Mouse (Mus musculus) neural tube, embryonic 14.5 days (tissue): ENCODE results near the gene Kif1a. TPM values are rescaled to one million over a fixed set of nuclear protein-coding genes. Genes with fewer than 3 reads are reported as not detected.

Source experiments
- ATAC-seq: fragments of 200-750 bp; cut with Nextera tagmentation; 2 replicates; pipeline ENCODE4 v1.8.0; 2017; ENCODE audit warnings: low read depth, mild to moderate bottlenecking, moderate TSS enrichment, moderate library complexity
- H3K27ac ChIP-seq: fragments of 300-500 bp; sonication (generic); 2 replicates; pipeline ENCODE4 v1.5.1; 2014; ENCODE audit warnings: low read depth, mild to moderate bottlenecking, control low read depth, low read length, moderate library complexity, mixed read lengths
- H3K27me3 ChIP-seq: fragments of 300-500 bp; sonication (generic); 2 replicates; pipeline ENCODE4 v1.6.1; 2014; ENCODE audit warnings: low read length; ENCODE audit not compliant: control insufficient read depth, insufficient read depth
- H3K36me3 ChIP-seq: fragments of 300-500 bp; sonication (generic); 2 replicates; pipeline ENCODE4 v1.6.1; 2014; ENCODE audit warnings: low read length, mixed read lengths; ENCODE audit not compliant: control insufficient read depth, insufficient read depth
- H3K4me1 ChIP-seq: fragments of 300-500 bp; sonication (generic); 2 replicates; pipeline ENCODE4 v1.6.1; 2014; ENCODE audit warnings: low read length; ENCODE audit not compliant: control insufficient read depth, insufficient read depth
- H3K4me2 ChIP-seq: fragments of 300-500 bp; sonication (generic); 2 replicates; pipeline ENCODE4 v1.6.1; 2014; ENCODE audit warnings: mild to moderate bottlenecking, low read depth, low read length, control low read depth
- H3K4me3 ChIP-seq: fragments of 300-500 bp; sonication (generic); 2 replicates; pipeline ENCODE4 v1.5.1; 2014; ENCODE audit warnings: low read depth, low read length, control low read depth, mixed read lengths
- H3K9ac ChIP-seq: fragments of 300-500 bp; sonication (generic); replicated peaks from 2 replicates; pipeline ENCODE4 v1.6.1; 2014; ENCODE audit warnings: low read depth, mild to moderate bottlenecking, control low read depth, low read length, mixed read lengths
- H3K9me3 ChIP-seq: fragments of 300-500 bp; sonication (generic); 2 replicates; pipeline ENCODE4 v1.6.1; 2016; ENCODE audit warnings: low read length; ENCODE audit not compliant: control insufficient read depth
- WGBS: fragments of 180-500 bp; shearing (Covaris S2); extraction: QIAGEN DNeasy Blood & Tissue Kit; methylation state at CpG from one replicate; pipeline ENCODE4 v1.1.7; 2014; 5-methylcytosine and 5-hydroxymethylcytosine counted together
- polyA plus RNA-seq: library from polyadenylated mRNA; unstranded; fragments of >200 nt; fragmentation: Nextera tagmentation; extraction: Ambion mirVana; gene quantifications from 2 replicates; pipeline ENCODE4 v1.2.1, GENCODE M21; 2014

The Kif1a gene
- polyA plus RNA-seq, 1 experiment from 2014 or later, result 438 TPM

- H3K4me1 ChIP-seq, result no peaks in the 10 kb centered on the region
- no peak overlapping the region for H3K9ac ChIP-seq
- no peaks in the 10 kb centered on the region for H3K27me3 ChIP-seq
- ATAC-seq, result no peak
- H3K4me3 ChIP-seq, result no peak overlapping the region
- no peak overlapping the region for H3K27ac ChIP-seq
- H3K36me3 ChIP-seq, result peaks cover 17% of the 10 kb centered on the region
- H3K4me2 ChIP-seq, result no peak overlapping the region
- no peaks in the 10 kb centered on the region for H3K9me3 ChIP-seq
- 62% methylated on average over 2 of the region's 2 CpGs for WGBS
Measured at GRCm38 (mm10) chr1:93015136-93015535, 86.6 kb downstream of the Kif1a start.

- H3K4me3 ChIP-seq, result no peak overlapping the region
- H3K36me3 ChIP-seq, result peaks cover 12% of the 10 kb centered on the region
- ATAC-seq, result peak; percentile 41; the same call in 1 of the 2 replicates
- no peaks in the 10 kb centered on the region for H3K9me3 ChIP-seq
- H3K4me1 ChIP-seq, result no peaks in the 10 kb centered on the region
- no peaks in the 10 kb centered on the region for H3K27me3 ChIP-seq
- H3K4me2 ChIP-seq, result no peak overlapping the region
- no peak overlapping the region for H3K9ac ChIP-seq
- H3K27ac ChIP-seq, result no peak overlapping the region
Measured at GRCm38 (mm10) chr1:93014460-93014859, 87.3 kb downstream of the Kif1a start.

- H3K4me1 ChIP-seq, result no peaks in the 10 kb centered on the region
- no peak for ATAC-seq
- H3K36me3 ChIP-seq, result peaks cover 8% of the 10 kb centered on the region
- no peak overlapping the region for H3K4me2 ChIP-seq
- H3K27me3 ChIP-seq, result no peaks in the 10 kb centered on the region
- no peak overlapping the region for H3K9ac ChIP-seq
- H3K4me3 ChIP-seq, result no peak overlapping the region
- 84% methylated on average over 4 of the region's 4 CpGs for WGBS
- H3K27ac ChIP-seq, result no peak overlapping the region
- no peaks in the 10 kb centered on the region for H3K9me3 ChIP-seq
Measured at GRCm38 (mm10) chr1:93013367-93013766, 88.4 kb downstream of the Kif1a start.

GRCm38 (mm10) chr1:93012103-93012585, 89.6 kb downstream of the Kif1a start:
- no peaks in the 10 kb centered on the region for H3K27me3 ChIP-seq
- H3K27ac ChIP-seq, result no peak overlapping the region
- peaks cover 4% of the 10 kb centered on the region; the same call in 1 of the 2 replicates for H3K36me3 ChIP-seq
- H3K4me3 ChIP-seq, result no peak overlapping the region
- no peak overlapping the region for H3K9ac ChIP-seq
- WGBS, result 73% methylated on average over 7 of the region's 7 CpGs
- ATAC-seq, result no peak
- no peak overlapping the region for H3K4me2 ChIP-seq
- no peaks in the 10 kb centered on the region for H3K9me3 ChIP-seq
- H3K4me1 ChIP-seq, result no peaks in the 10 kb centered on the region

- Histone ChIP-seq H3K9me3 (no peaks in the 10 kb centered on the region), H3K4me2 (no peak overlapping the region), H3K9ac (no peak overlapping the region), H3K4me1 (no peaks in the 10 kb centered on the region), H3K36me3 (no peaks in the 10 kb centered on the region), H3K4me3 (no peak overlapping the region), H3K27me3 (no peaks in the 10 kb centered on the region), H3K27ac (no peak overlapping the region)
- 41% methylated on average over 3 of the region's 3 CpGs for WGBS
- ATAC-seq, result no peak
Measured at GRCm38 (mm10) chr1:93010731-93011130, 91.0 kb downstream of the Kif1a start.

GRCm38 (mm10) chr1:93009196-93009595, 92.6 kb downstream of the Kif1a start:
- no peak overlapping the region for H3K4me3 ChIP-seq
- no peak overlapping the region for H3K4me2 ChIP-seq
- H3K36me3 ChIP-seq, result no peaks in the 10 kb centered on the region
- H3K4me1 ChIP-seq, result no peaks in the 10 kb centered on the region
- H3K27me3 ChIP-seq, result no peaks in the 10 kb centered on the region
- 79% methylated on average over 4 of the region's 4 CpGs for WGBS
- H3K9me3 ChIP-seq, result no peaks in the 10 kb centered on the region
- no peak overlapping the region for H3K27ac ChIP-seq
- ATAC-seq, result no peak
- H3K9ac ChIP-seq, result no peak overlapping the region

- WGBS, result 75% methylated on average over 7 of the region's 7 CpGs
- H3K4me3 ChIP-seq, result no peak within 1 kb of the TSS
- no peak for ATAC-seq
- no peaks in the 10 kb centered on the region for H3K36me3 ChIP-seq
- H3K27ac ChIP-seq, result no peak within 1 kb of the TSS
- no peak within 1 kb of the TSS for H3K4me2 ChIP-seq
- H3K9ac ChIP-seq, result no peak within 1 kb of the TSS
- H3K9me3 ChIP-seq, result no peaks in the 10 kb centered on the region
- no peaks in the 10 kb centered on the region for H3K4me1 ChIP-seq
- H3K27me3 ChIP-seq, result no peaks in the 10 kb centered on the region
Measured at GRCm38 (mm10) chr1:93006061-93006460, 95.7 kb downstream of the Kif1a start, which contains the start of gene Aqp12. Gene Aqp12 (plus strand): TSS chr1:93006334.

- no peaks in the 10 kb centered on the region for H3K9me3 ChIP-seq
- H3K27ac ChIP-seq, result no peak overlapping the region
- ATAC-seq, result no peak
- no peak overlapping the region for H3K4me2 ChIP-seq
- 72% methylated on average over 2 of the region's 2 CpGs for WGBS
- H3K4me3 ChIP-seq, result no peak overlapping the region
- H3K27me3 ChIP-seq, result no peaks in the 10 kb centered on the region
- no peak overlapping the region for H3K9ac ChIP-seq
- no peaks in the 10 kb centered on the region for H3K4me1 ChIP-seq
- H3K36me3 ChIP-seq, result no peaks in the 10 kb centered on the region
Measured at GRCm38 (mm10) chr1:92992880-92993279, 108.9 kb downstream of the Kif1a start.

- WGBS, result 91% methylated on average over 6 of the region's 6 CpGs
- Histone ChIP-seq H3K4me2 (no peak overlapping the region), H3K9ac (no peak overlapping the region), H3K4me1 (no peaks in the 10 kb centered on the region), H3K9me3 (no peaks in the 10 kb centered on the region), H3K4me3 (no peak overlapping the region), H3K36me3 (no peaks in the 10 kb centered on the region), H3K27me3 (no peaks in the 10 kb centered on the region), H3K27ac (no peak overlapping the region)
- no peak for ATAC-seq
Measured at GRCm38 (mm10) chr1:92992214-92992855, 109.4 kb downstream of the Kif1a start.
